17 mouse cellular contexts compared by ENCODE assay signal in the genomic region with DNA sequence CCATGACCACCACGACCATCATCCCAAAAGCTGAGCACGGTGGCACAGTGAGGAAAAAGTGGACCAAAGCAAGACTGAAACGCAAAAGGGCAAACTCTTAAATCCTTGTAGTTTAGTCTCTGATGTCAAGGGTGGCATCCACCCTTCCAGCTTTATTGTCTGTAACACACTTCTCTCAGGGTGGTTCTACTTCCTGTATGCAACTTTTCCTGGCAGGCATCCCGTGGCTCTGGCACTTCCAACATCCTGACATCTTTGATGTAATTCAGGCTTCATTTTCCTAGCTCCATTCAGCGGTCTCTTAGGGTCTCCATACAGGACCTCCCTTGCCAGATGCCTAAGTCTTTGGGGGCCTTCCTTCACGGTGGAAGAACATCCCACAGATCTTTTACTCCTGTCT.
DNase-seq lines count a peak whose midpoint lies in the region; ATAC-seq and TF ChIP-seq lines count a peak whose summit lies in the region.
"Had no signal": no experiment of that assay in that cellular context is flagged by ENCODE, and none has a peak within 500 bp of the region (broad histone marks: within the 10 kb centered on the region; RNA-seq: fewer than 3 reads in every experiment).

No protein-coding gene starts in this region.

- TF ChIP-seq POLR2A in lung, adult 2 months (IDR thresholded peaks at IDR 0.05; ENCODE audit: borderline replicate concordance, extremely low read depth, low read depth, low read length), result no peak

- peaks cover 8% of the 10 kb centered on the region; the same call in 1 of the 2 replicates for H3K36me3 ChIP-seq in heart, embryonic 15.5 days
- peaks cover 5% of the 10 kb centered on the region; the same call in 1 of the 2 replicates for H3K36me3 ChIP-seq in hindbrain, embryonic 12.5 days
- H3K36me3 ChIP-seq: forebrain, embryonic 15.5 days; hindbrain, embryonic 15.5 days had no signal

- 48% methylated on average over 6 of the region's 6 CpGs for WGBS in lung, adult 2 months
- 74% methylated on average over 6 of the region's 6 CpGs for WGBS in heart, embryonic 15.5 days
- WGBS in hindbrain, embryonic 12.5 days, result 87% methylated on average over 6 of the region's 6 CpGs

- no peak overlapping the region for H3K9ac ChIP-seq in heart, embryonic 15.5 days
- H3K9ac ChIP-seq in hindbrain, embryonic 12.5 days, result no peak overlapping the region
- H3K9ac ChIP-seq: forebrain, embryonic 15.5 days; hindbrain, embryonic 15.5 days; liver, embryonic 12.5 days had no signal

- no peak for ATAC-seq in heart, embryonic 15.5 days (replicated peaks; ENCODE audit: insufficient number of reproducible peaks, insufficient read depth, low FRiP score, low read depth)
- no peak for ATAC-seq in hindbrain, embryonic 12.5 days (ENCODE audit: low FRiP score)
- ATAC-seq: forebrain, embryonic 15.5 days; intestine, embryonic 16.5 days; liver, embryonic 12.5 days had no signal

- no peak overlapping the region for H3K4me3 ChIP-seq in gastrocnemius, adult 2 months
- no peak overlapping the region for H3K4me3 ChIP-seq in lung, adult 2 months (replicated peaks; ENCODE audit: extremely low read depth, low read depth, low read length)
- H3K4me3 ChIP-seq in heart, embryonic 15.5 days, result no peak overlapping the region
- no peak overlapping the region for H3K4me3 ChIP-seq in hindbrain, embryonic 12.5 days
- H3K4me3 ChIP-seq: erythroblast, embryonic 14.5 days; forebrain, embryonic 15.5 days; hindbrain, embryonic 15.5 days; liver, embryonic 12.5 days had no signal

- H3K9me3 ChIP-seq in heart, embryonic 15.5 days (replicated peaks), result no peaks in the 10 kb centered on the region
- no peaks in the 10 kb centered on the region for H3K9me3 ChIP-seq in hindbrain, embryonic 12.5 days (replicated peaks)
- H3K9me3 ChIP-seq: forebrain, embryonic 15.5 days; hindbrain, embryonic 15.5 days; liver, embryonic 12.5 days had no signal

- peak; percentile 34 for DNase-seq in gastrocnemius, adult 2 months
- no peak for DNase-seq in gastrocnemius, postnatal 10 days
- peak; percentile 62 to 64 for DNase-seq in lung, adult 18-20 months
- DNase-seq in lung, adult 2 months, result no peak
- DNase-seq in lung, postnatal 4 days, result peak; percentile 66 to 73
- no peak for DNase-seq in spleen, adult 18-20 months
- DNase-seq: adrenal gland, adult 8-10 months; cerebellum, adult 2 months had no signal

- peaks cover 22% of the 10 kb centered on the region for H3K4me1 ChIP-seq in lung, adult 2 months (ENCODE audit: control insufficient read depth, insufficient read depth, low read length)
- H3K4me1 ChIP-seq in heart, embryonic 15.5 days (replicated peaks), result peaks cover 32% of the 10 kb centered on the region
- peaks cover 6% of the 10 kb centered on the region; the same call in 1 of the 2 replicates for H3K4me1 ChIP-seq in hindbrain, embryonic 12.5 days
- H3K4me1 ChIP-seq: forebrain, embryonic 15.5 days had no signal

- intact Hi-C loops in gastrocnemius, adult 2 months (cut with DNase I), result loop anchor here (10.0 kb wide), 1 partner anchor 137 kb away; no protein-coding TSS in a partner anchor

- peak overlapping the region; percentile 84; the same call in 1 of the 2 replicates for H3K27ac ChIP-seq in gastrocnemius, adult 2 months
- peak overlapping the region; percentile 2; the same call in 1 of the 2 replicates for H3K27ac ChIP-seq in heart, embryonic 15.5 days
- no peak overlapping the region for H3K27ac ChIP-seq in hindbrain, embryonic 12.5 days
- H3K27ac ChIP-seq: forebrain, embryonic 15.5 days; hindbrain, embryonic 15.5 days; liver, embryonic 12.5 days had no signal

- H3K4me2 ChIP-seq in heart, embryonic 15.5 days, result no peak overlapping the region
- H3K4me2 ChIP-seq in hindbrain, embryonic 12.5 days (replicated peaks), result no peak overlapping the region
- H3K4me2 ChIP-seq: forebrain, embryonic 15.5 days; hindbrain, embryonic 15.5 days; liver, embryonic 12.5 days; midbrain, embryonic 11.5 days had no signal

- no peak for TF ChIP-seq CTCF in gastrocnemius, adult 2 months (IDR thresholded peaks at IDR 0.05)
- no peak for TF ChIP-seq CTCF in lung, adult 2 months (IDR thresholded peaks at IDR 0.05; ENCODE audit: insufficient read depth, low read length)

- no peaks in the 10 kb centered on the region for H3K27me3 ChIP-seq in heart, embryonic 15.5 days
- H3K27me3 ChIP-seq in hindbrain, embryonic 12.5 days, result no peaks in the 10 kb centered on the region
- H3K27me3 ChIP-seq: CH12.LX; forebrain, embryonic 15.5 days; hindbrain, embryonic 15.5 days; liver, embryonic 12.5 days had no signal

Comparison
In these comparisons a context has a peak if more than half of its experiments do, and no peak if none do; other contexts are left out.
1. DNase-seq: peak in gastrocnemius, adult 2 months (single experiment), lung, adult 18-20 months (2 of 2) and lung, postnatal 4 days (2 of 2); none in gastrocnemius, postnatal 10 days (single experiment), lung, adult 2 months (single experiment) and spleen, adult 18-20 months (0 of 2).